Mouse (Mus musculus) liver, adult 2 months (tissue): Measurements from ENCODE around the gene Snx13. TPM values are rescaled to one million over a fixed set of nuclear protein-coding genes. Genes with fewer than 3 reads are reported as not detected.
A peak's percentile ranks its signal among the peaks of the same experiment; 100 is the strongest.

ENCODE experiments used
- DNase-seq: peaks from one replicate; pipeline ENCODE4 v3.0.0-alpha.2; 2011; ENCODE audit warnings: low read depth, low spot score; ENCODE audit errors: extremely low read depth
- H3K27ac ChIP-seq: fragments of 200-500 bp; replicated peaks from 2 replicates; pipeline ENCODE4 v1.5.1; 2012; ENCODE audit warnings: low read depth, mild to moderate bottlenecking, control low read depth, inconsistent platforms, low read length; ENCODE audit not compliant: insufficient read depth
- H3K27me3 ChIP-seq: fragments of 200-500 bp; 2 replicates; pipeline ENCODE4 v1.6.1; 2012; ENCODE audit warnings: mild to moderate bottlenecking, moderate library complexity, low read length, inconsistent platforms; ENCODE audit not compliant: control insufficient read depth, insufficient read depth
- H3K36me3 ChIP-seq: fragments of 200-500 bp; 2 replicates; pipeline ENCODE4 v1.6.1; 2012; ENCODE audit warnings: low read length, inconsistent platforms; ENCODE audit not compliant: control insufficient read depth, insufficient read depth
- H3K4me1 ChIP-seq: fragments of 200-500 bp; 2 replicates; pipeline ENCODE4 v1.6.1; 2011; ENCODE audit warnings: low read length; ENCODE audit not compliant: control insufficient read depth, insufficient read depth
- H3K4me3 ChIP-seq: fragments of 200-500 bp; 2 replicates; pipeline ENCODE4 v1.5.1; 2011; ENCODE audit warnings: low read depth, mild to moderate bottlenecking, control low read depth, low read length, moderate library complexity; ENCODE audit not compliant: insufficient read depth
- H3K79me2 ChIP-seq: fragments of 200-500 bp; 2 replicates; pipeline ENCODE4 v1.6.1; 2012; ENCODE audit warnings: inconsistent platforms, mild to moderate bottlenecking, low read length, moderate library complexity; ENCODE audit not compliant: control insufficient read depth, insufficient read depth
- H3K9ac ChIP-seq: fragments of 200-500 bp; 2 replicates; pipeline ENCODE4 v1.6.1; 2012; ENCODE audit warnings: low read depth, mild to moderate bottlenecking, control low read depth, inconsistent platforms, low read length
- CTCF ChIP-seq: fragments of 200-500 bp; IDR thresholded peaks from 2 replicates; pipeline ENCODE4 v1.5.1; 2011; ENCODE audit warnings: low read depth, low read length, control low read depth
- POLR2A ChIP-seq: fragments of 200-500 bp; IDR thresholded peaks from 2 replicates; pipeline ENCODE4 v1.6.1; 2011; ENCODE audit warnings: low read length, control low read depth; ENCODE audit not compliant: insufficient read depth; ENCODE audit errors: extremely low read depth
- WGBS: fragments of 180-500 bp; shearing (Covaris S2); methylation state at CpG from one replicate; pipeline ENCODE4 v1.1.7; 2018; 5-methylcytosine and 5-hydroxymethylcytosine counted together
- polyA plus RNA-seq: library from polyadenylated mRNA; depleted of rRNA; stranded (reverse); fragments of >200 nt; gene quantifications from 2 replicates; pipeline ENCODE4 v1.2.3, GENCODE M21; 2012
- total RNA-seq: library from RNA; depleted of rRNA; stranded (reverse); fragments of >200 nt; gene quantifications from 2 replicates; pipeline ENCODE4 v1.2.3, GENCODE M21; 2014

The Snx13 gene
- total and polyA plus RNA-seq, 2 experiments, result 3.5 to 22.3 TPM

GRCm38 (mm10) chr12:35157237-35157636 lies 110.3 kb downstream of the Snx13 start:
- Histone ChIP-seq H3K4me3 (no peak overlapping the region), H3K36me3 (no peaks in the 10 kb centered on the region), H3K27ac (no peak overlapping the region), H3K27me3 (no peaks in the 10 kb centered on the region), H3K4me1 (peaks cover 4% of the 10 kb centered on the region), H3K9ac (no peak overlapping the region), H3K79me2 (no peaks in the 10 kb centered on the region)
- WGBS, result 67% methylated on average over 4 of the region's 4 CpGs
- no peak for TF ChIP-seq CTCF
- no peak for TF ChIP-seq POLR2A
- no peak for DNase-seq

DNA sequence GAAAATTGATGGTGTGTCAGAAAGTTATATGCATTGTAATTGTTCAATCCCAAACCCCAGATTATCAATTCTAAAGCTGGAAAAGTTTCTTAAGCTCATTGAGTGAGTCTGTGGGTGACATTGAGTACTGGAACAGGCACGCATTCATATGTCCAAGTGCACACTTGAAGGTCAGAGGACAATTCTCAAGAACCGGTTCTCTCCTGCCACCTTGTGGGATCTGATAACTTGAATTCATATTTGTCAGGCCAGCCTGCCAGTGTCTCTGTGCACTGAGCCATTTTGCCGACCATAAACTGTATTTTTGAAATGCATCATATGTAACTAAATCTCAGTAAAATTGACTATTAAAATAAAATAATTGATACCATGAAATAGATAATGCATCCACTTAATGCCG lies 114.7 kb downstream of the Snx13 start:
- no peak for TF ChIP-seq POLR2A
- TF ChIP-seq CTCF, result no peak
- DNase-seq, result no peak
- no peaks in the 10 kb centered on the region for H3K79me2 ChIP-seq
- H3K27me3 ChIP-seq, result no peaks in the 10 kb centered on the region
- WGBS, result 73% methylated on average over 4 of the region's 4 CpGs
- H3K9ac ChIP-seq, result no peak overlapping the region
- no peaks in the 10 kb centered on the region for H3K4me1 ChIP-seq
- H3K36me3 ChIP-seq, result no peaks in the 10 kb centered on the region
- no peak overlapping the region for H3K27ac ChIP-seq
- no peak overlapping the region for H3K4me3 ChIP-seq

DNA sequence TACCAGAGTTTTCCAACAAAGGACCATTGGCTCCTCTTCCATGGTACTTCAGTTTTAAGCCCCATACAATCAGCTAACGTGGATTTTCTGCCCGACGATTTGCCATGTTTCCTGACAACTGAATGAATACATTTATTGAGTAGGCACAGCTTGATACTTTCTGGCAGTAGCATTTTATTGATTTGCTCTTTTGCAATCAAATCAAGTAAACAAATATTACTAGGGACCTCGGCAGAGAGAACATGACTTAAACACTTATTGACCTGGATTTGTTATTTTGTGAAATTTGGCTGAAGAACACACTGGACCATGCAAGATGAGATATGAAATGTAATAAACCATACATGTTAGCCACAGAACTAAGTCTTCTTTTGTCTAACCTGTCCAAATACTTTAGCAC lies 123.3 kb downstream of the Snx13 start:
- no peak overlapping the region for H3K4me3 ChIP-seq
- H3K4me1 ChIP-seq, result peaks cover 9% of the 10 kb centered on the region; the same call in 1 of the 2 replicates
- 23% methylated on average over 4 of the region's 4 CpGs for WGBS
- no peak overlapping the region for H3K9ac ChIP-seq
- DNase-seq, result peak; percentile 93
- H3K27ac ChIP-seq, result no peak overlapping the region
- H3K27me3 ChIP-seq, result no peaks in the 10 kb centered on the region
- H3K36me3 ChIP-seq, result no peaks in the 10 kb centered on the region
- H3K79me2 ChIP-seq, result no peaks in the 10 kb centered on the region
- TF ChIP-seq POLR2A (no peak), CTCF (no peak)

DNA sequence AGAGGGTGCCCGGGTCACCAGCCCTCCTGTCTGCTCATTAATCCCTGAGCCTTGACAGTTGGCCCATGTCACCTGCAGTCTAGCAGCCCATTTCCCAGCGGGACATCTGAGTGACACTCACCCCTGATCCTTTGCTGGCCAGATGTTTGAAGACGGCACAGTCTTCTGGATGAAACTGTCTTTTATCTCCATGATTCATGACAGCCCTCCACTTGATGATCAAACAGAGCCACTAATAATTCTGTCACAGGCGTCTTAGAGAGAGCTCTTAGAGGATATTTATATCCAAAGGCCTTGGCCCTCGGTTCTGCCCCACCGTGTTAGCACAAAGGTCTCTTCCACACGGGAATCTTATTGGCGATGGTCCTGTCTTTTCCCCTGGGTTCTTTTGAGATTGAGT lies 129.0 kb downstream of the Snx13 start:
- H3K4me3 ChIP-seq, result no peak overlapping the region
- 56% methylated on average over 8 of the region's 8 CpGs for WGBS
- no peak overlapping the region for H3K27ac ChIP-seq
- TF ChIP-seq POLR2A (no peak), CTCF (no peak)
- no peaks in the 10 kb centered on the region for H3K36me3 ChIP-seq
- H3K27me3 ChIP-seq, result no peaks in the 10 kb centered on the region
- DNase-seq, result peak; percentile 35
- peaks cover 5% of the 10 kb centered on the region; the same call in 1 of the 2 replicates for H3K4me1 ChIP-seq
- no peak overlapping the region for H3K9ac ChIP-seq
- H3K79me2 ChIP-seq, result no peaks in the 10 kb centered on the region

DNA sequence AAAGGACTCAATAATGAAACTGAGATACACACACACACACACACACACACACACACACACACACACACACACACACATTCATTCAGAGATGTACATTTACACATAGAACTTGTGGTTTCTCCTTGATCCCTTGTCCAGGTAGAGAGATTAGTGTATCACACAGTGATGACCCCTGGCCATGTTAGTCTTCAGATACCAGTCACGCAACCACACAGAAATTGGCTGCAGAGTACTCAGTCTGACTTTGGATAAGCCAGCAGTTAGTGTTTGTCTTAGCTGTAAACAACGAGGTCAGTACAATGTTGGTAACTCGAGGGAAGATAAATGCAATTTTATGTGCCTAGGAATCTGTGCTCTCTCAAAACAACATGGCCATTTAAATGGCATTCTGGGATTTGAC lies 129.6 kb downstream of the Snx13 start:
- WGBS, result 20% methylated on average over 3 of the region's 3 CpGs
- no peak overlapping the region for H3K27ac ChIP-seq
- peaks cover 3% of the 10 kb centered on the region; the same call in 1 of the 2 replicates for H3K4me1 ChIP-seq
- no peaks in the 10 kb centered on the region for H3K27me3 ChIP-seq
- H3K4me3 ChIP-seq, result no peak overlapping the region
- H3K36me3 ChIP-seq, result no peaks in the 10 kb centered on the region
- TF ChIP-seq CTCF, result no peak
- no peak overlapping the region for H3K9ac ChIP-seq
- H3K79me2 ChIP-seq, result no peaks in the 10 kb centered on the region
- DNase-seq, result peak; percentile 85

- 7% methylated on average over 3 of the region's 3 CpGs for WGBS
- Histone ChIP-seq H3K4me3 (no peak overlapping the region), H3K79me2 (no peaks in the 10 kb centered on the region), H3K9ac (no peak overlapping the region), H3K36me3 (no peaks in the 10 kb centered on the region), H3K27me3 (0 out of 2 replicates have a peak, but pooled peaks cover 4% of the 10 kb centered on the region), H3K27ac (no peak overlapping the region), H3K4me1 (no peaks in the 10 kb centered on the region)
- DNase-seq, result peak; percentile 60
- TF ChIP-seq CTCF (peak; percentile 68), POLR2A (no peak)
Observed at GRCm38 (mm10) chr12:35182675-35183074, 135.7 kb downstream of the Snx13 start.
